Mouse (Mus musculus): ENCODE results near the gene Zfyve1.

Zfyve1 gene

GRCm38 (mm10) chr12:83523056-83523455 is 74.0 kb downstream of the Zfyve1 start:
- no peak for DNase-seq (ENCODE audit: low spot score in 2 of 2)

GRCm38 (mm10) chr12:83521083-83521482 is 75.9 kb downstream of the Zfyve1 start:
- DNase-seq (ENCODE audit: low spot score in 2 of 2), result no peak

GRCm38 (mm10) chr12:83520311-83520890 is 76.6 kb downstream of the Zfyve1 start, which contains the start of gene Dcaf4:
Gene Dcaf4, plus strand, starts transcription at chr12:83520466.
- DNase-seq (ENCODE audit: low spot score in 2 of 2), result peak; percentile 98 to 99

GRCm38 (mm10) chr12:83517580-83517979 is 79.4 kb downstream of the Zfyve1 start:
- no peak for DNase-seq (ENCODE audit: low spot score in 2 of 2)

GRCm38 (mm10) chr12:83514216-83514615 is 82.8 kb downstream of the Zfyve1 start:
- DNase-seq (ENCODE audit: low spot score in 2 of 2), result no peak

- no peak for DNase-seq (ENCODE audit: low spot score in 2 of 2)
Measured at GRCm38 (mm10) chr12:83513185-83513584, 83.8 kb downstream of the Zfyve1 start.

GRCm38 (mm10) chr12:83512783-83513182 is 84.2 kb downstream of the Zfyve1 start:
- DNase-seq (ENCODE audit: low spot score in 2 of 2), result no peak

GRCm38 (mm10) chr12:83510586-83510985 is 86.4 kb downstream of the Zfyve1 start:
- no peak for DNase-seq (ENCODE audit: low spot score in 2 of 2)

GRCm38 (mm10) chr12:83506543-83506942 is 90.5 kb downstream of the Zfyve1 start:
- no peak for DNase-seq (ENCODE audit: low spot score in 2 of 2)

- DNase-seq (ENCODE audit: low spot score in 2 of 2), result peak; percentile 30 to 36
Measured at GRCm38 (mm10) chr12:83502190-83502589, 94.8 kb downstream of the Zfyve1 start.

- no peak for DNase-seq (ENCODE audit: low spot score in 2 of 2)
Measured at GRCm38 (mm10) chr12:83499256-83499655, 97.8 kb downstream of the Zfyve1 start.

- no peak for DNase-seq (ENCODE audit: low spot score in 2 of 2)
Measured at GRCm38 (mm10) chr12:83497959-83498358, 99.1 kb downstream of the Zfyve1 start.

GRCm38 (mm10) chr12:83496736-83497135 is 100.3 kb downstream of the Zfyve1 start:
- no peak for DNase-seq (ENCODE audit: low spot score in 2 of 2)

Measured in urinary bladder, postnatal 36 days (tissue).